In the genomic region with DNA sequence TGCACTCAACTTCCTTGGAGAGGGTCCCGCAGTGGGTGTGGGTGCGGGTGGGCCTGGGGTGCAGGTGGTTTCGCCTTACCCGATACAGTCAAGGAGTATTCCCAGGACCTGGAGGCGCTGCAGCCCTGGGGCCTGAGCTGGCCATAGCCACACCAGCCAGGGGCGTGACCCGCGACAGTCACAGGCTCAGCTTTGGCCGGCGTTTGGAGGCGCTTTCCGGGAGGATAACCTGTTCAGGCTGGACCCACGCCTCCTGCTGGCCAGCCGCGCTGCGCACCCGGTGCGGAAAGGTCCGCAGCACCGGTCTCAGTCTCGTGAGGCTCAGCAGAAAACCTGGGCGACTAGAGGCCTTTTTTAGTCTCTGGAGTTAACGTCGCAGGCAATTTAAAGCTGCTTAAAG, we compare ENCODE assay signal across 9 mouse cellular contexts. TPM values are rescaled to one million over a fixed set of nuclear protein-coding genes. Genes with fewer than 3 reads are reported as not detected.
DNase-seq lines count a peak whose midpoint lies in the region; ATAC-seq lines count a peak whose summit lies in the region.
"Had no signal": no experiment of that assay in that cellular context is flagged by ENCODE, and none has a peak within 500 bp of the region (broad histone marks: within the 10 kb centered on the region; RNA-seq: fewer than 3 reads in every experiment).

No protein-coding gene starts in this region.

- no peak overlapping the region for H3K27ac ChIP-seq in embryonic facial prominence, embryonic 15.5 days (replicated peaks)
- H3K27ac ChIP-seq in heart, embryonic 14.5 days (replicated peaks in 1 of 2; ENCODE audit: control insufficient read depth in 1 of 2, insufficient read depth in 1 of 2, low read depth in 2 of 2, low read length in 2 of 2): no peak overlapping the region
- no peak overlapping the region for H3K27ac ChIP-seq in kidney, embryonic 16.5 days (ENCODE audit: low read length)
- H3K27ac ChIP-seq in stomach, embryonic 14.5 days (ENCODE audit: low read length): no peak overlapping the region

- peaks cover 31% of the 10 kb centered on the region for H3K27me3 ChIP-seq in megakaryocyte, embryonic 14.5 days (replicated peaks)
- peaks cover 15% of the 10 kb centered on the region for H3K27me3 ChIP-seq in embryonic facial prominence, embryonic 15.5 days
- peaks cover 6% of the 10 kb centered on the region for H3K27me3 ChIP-seq in heart, embryonic 14.5 days (ENCODE audit: control insufficient read depth, insufficient read depth, low read length)
- no peaks in the 10 kb centered on the region; the same call in 1 of the 2 replicates for H3K27me3 ChIP-seq in kidney, embryonic 16.5 days (ENCODE audit: insufficient read depth, low read length)
- H3K27me3 ChIP-seq in stomach, embryonic 14.5 days (ENCODE audit: control insufficient read depth, insufficient read depth, low read length): no peaks in the 10 kb centered on the region

- no peak overlapping the region; the same call in 1 of the 2 replicates for H3K9ac ChIP-seq in embryonic facial prominence, embryonic 15.5 days
- no peak overlapping the region for H3K9ac ChIP-seq in heart, embryonic 14.5 days (ENCODE audit: low read length)
- peak overlapping the region; percentile 27; the same call in 1 of the 2 replicates for H3K9ac ChIP-seq in kidney, embryonic 16.5 days (replicated peaks; ENCODE audit: low read length)
- no peak overlapping the region for H3K9ac ChIP-seq in stomach, embryonic 14.5 days (replicated peaks; ENCODE audit: low read depth, low read length)

- peak overlapping the region; percentile 52 for H3K4me2 ChIP-seq in embryonic facial prominence, embryonic 15.5 days (replicated peaks)
- H3K4me2 ChIP-seq in heart, embryonic 14.5 days (ENCODE audit: low read length): peak overlapping the region; percentile 69
- H3K4me2 ChIP-seq in kidney, embryonic 16.5 days (replicated peaks; ENCODE audit: low read depth, low read length): peak overlapping the region; percentile 57
- H3K4me2 ChIP-seq in stomach, embryonic 14.5 days (replicated peaks; ENCODE audit: low read depth, low read length): peak overlapping the region; percentile 46

- H3K36me3 ChIP-seq in megakaryocyte, embryonic 14.5 days (replicated peaks; ENCODE audit: low read length): no peaks in the 10 kb centered on the region
- no peaks in the 10 kb centered on the region for H3K36me3 ChIP-seq in embryonic facial prominence, embryonic 15.5 days
- no peaks in the 10 kb centered on the region for H3K36me3 ChIP-seq in heart, embryonic 14.5 days (ENCODE audit: control insufficient read depth, insufficient read depth, low read length)
- no peaks in the 10 kb centered on the region for H3K36me3 ChIP-seq in kidney, embryonic 16.5 days (ENCODE audit: insufficient read depth, low read length)
- no peaks in the 10 kb centered on the region for H3K36me3 ChIP-seq in stomach, embryonic 14.5 days (ENCODE audit: control insufficient read depth, insufficient read depth, low read length)

- no peak for ATAC-seq in megakaryocyte, adult 5-6 weeks (ENCODE audit: poor library complexity, severe bottlenecking)
- ATAC-seq in embryonic facial prominence, embryonic 15.5 days (ENCODE audit: insufficient number of reproducible peaks, low FRiP score, low TSS enrichment, low read depth): no peak; the same call in 1 of the 2 replicates
- ATAC-seq in heart, embryonic 14.5 days (ENCODE audit: insufficient number of reproducible peaks, insufficient read depth, low FRiP score, low read depth): no peak
- peak; percentile 82 for ATAC-seq in kidney, embryonic 16.5 days (ENCODE audit: low FRiP score, low TSS enrichment)
- peak; percentile 80; the same call in 1 of the 2 replicates for ATAC-seq in stomach, embryonic 14.5 days (ENCODE audit: insufficient number of reproducible peaks, insufficient read depth, low FRiP score, low read depth)

- WGBS in embryonic facial prominence, embryonic 15.5 days: 1% methylated on average over 24 of the region's 24 CpGs
- WGBS in heart, embryonic 14.5 days: 2% methylated on average over 24 of the region's 24 CpGs
- 3% methylated on average over 24 of the region's 24 CpGs for WGBS in kidney, embryonic 16.5 days
- 3% methylated on average over 24 of the region's 24 CpGs for WGBS in stomach, embryonic 14.5 days

- H3K4me1 ChIP-seq in megakaryocyte, embryonic 14.5 days: peaks cover 6% of the 10 kb centered on the region
- H3K4me1 ChIP-seq in embryonic facial prominence, embryonic 15.5 days: peaks cover 7% of the 10 kb centered on the region
- H3K4me1 ChIP-seq in heart, embryonic 14.5 days (ENCODE audit: control insufficient read depth in 2 of 2, insufficient read depth in 2 of 2, low read length in 2 of 2): no peaks in the 10 kb centered on the region; a peak in 1 of 4 replicates
- peaks cover 6% of the 10 kb centered on the region for H3K4me1 ChIP-seq in kidney, embryonic 16.5 days (ENCODE audit: insufficient read depth, low read length)
- peaks cover 3% of the 10 kb centered on the region; the same call in 1 of the 2 replicates for H3K4me1 ChIP-seq in stomach, embryonic 14.5 days (ENCODE audit: control insufficient read depth, insufficient read depth, low read length)

- H3K4me3 ChIP-seq in megakaryocyte, embryonic 14.5 days (replicated peaks): peak overlapping the region; percentile 84
- H3K4me3 ChIP-seq in embryonic facial prominence, embryonic 15.5 days (replicated peaks): peak overlapping the region; percentile 25
- peak overlapping the region; percentile 1 to 32; a peak in 3 of 4 replicates for H3K4me3 ChIP-seq in heart, embryonic 14.5 days (ENCODE audit: control insufficient read depth in 1 of 2, insufficient read depth in 1 of 2, low read depth in 1 of 2, low read length in 2 of 2)
- peak overlapping the region; percentile 29 for H3K4me3 ChIP-seq in kidney, embryonic 16.5 days (ENCODE audit: low read length)
- peak overlapping the region; percentile 12; the same call in 1 of the 2 replicates for H3K4me3 ChIP-seq in stomach, embryonic 14.5 days (ENCODE audit: low read depth, low read length)

- no peaks in the 10 kb centered on the region for H3K9me3 ChIP-seq in megakaryocyte, embryonic 14.5 days
- no peaks in the 10 kb centered on the region for H3K9me3 ChIP-seq in embryonic facial prominence, embryonic 15.5 days (replicated peaks)
- H3K9me3 ChIP-seq in heart, embryonic 14.5 days (ENCODE audit: control insufficient read depth, low read length): no peaks in the 10 kb centered on the region
- H3K9me3 ChIP-seq in kidney, embryonic 16.5 days (ENCODE audit: low read length): no peaks in the 10 kb centered on the region
- H3K9me3 ChIP-seq in stomach, embryonic 14.5 days (ENCODE audit: control insufficient read depth, low read depth, low read length): no peaks in the 10 kb centered on the region

- DNase-seq in lung, postnatal 14 days: peak; percentile 69
- no peak for DNase-seq in frontal cortex, adult 2 months (ENCODE audit: extremely low spot score in 1 of 2, low spot score in 1 of 2)

RNA-seq across cellular contexts. Expression of gene Fgg, which starts 12.2 kb away (rescaled TPM):
- not detected in 2 replicates for polyA plus RNA-seq in megakaryocyte, embryonic 14.5 days (2012; ENCODE audit: insufficient read depth, low replicate concordance)
- total RNA-seq in megakaryocyte, adult 5-6 weeks (2015): not detected in 2 replicates
- total RNA-seq in megakaryocyte, adult 5-6 weeks (2017): not detected in 2 replicates
- polyA plus RNA-seq in embryonic facial prominence, embryonic 15.5 days (2015; fragmentation: Nextera tagmentation; extraction: Ambion mirVana): not detected in 2 replicates
- 0.12 TPM in 1 of 2 replicates, not detected in the other for polyA plus RNA-seq in heart, embryonic 14.5 days (2014; fragmentation: Nextera tagmentation; extraction: Ambion mirVana)
- polyA plus RNA-seq in kidney, embryonic 16.5 days (2015; fragmentation: Nextera tagmentation; extraction: Ambion mirVana): 2.0 and 2.6 TPM in 2 replicates
- 0.95 TPM in 1 of 2 replicates, not detected in the other for polyA plus RNA-seq in stomach, embryonic 14.5 days (2014; fragmentation: Nextera tagmentation; extraction: Ambion mirVana)
- polyA plus RNA-seq in frontal cortex, adult 2 months (2012; rRNA removed): 0.44 TPM in 1 of 2 replicates, not detected in the other

RNA-seq across cellular contexts. Expression of gene Fga, which starts 30.5 kb away (rescaled TPM):
- not detected in 2 replicates for polyA plus RNA-seq in megakaryocyte, embryonic 14.5 days (2012; ENCODE audit: insufficient read depth, low replicate concordance)
- total RNA-seq in megakaryocyte, adult 5-6 weeks (2015): not detected in 2 replicates
- total RNA-seq in megakaryocyte, adult 5-6 weeks (2017): not detected in 2 replicates
- 0.08 TPM in 1 of 2 replicates, not detected in the other for polyA plus RNA-seq in embryonic facial prominence, embryonic 15.5 days (2015; fragmentation: Nextera tagmentation; extraction: Ambion mirVana)
- not detected in 2 replicates for polyA plus RNA-seq in heart, embryonic 14.5 days (2014; fragmentation: Nextera tagmentation; extraction: Ambion mirVana)
- 3.2 and 4.3 TPM in 2 replicates for polyA plus RNA-seq in kidney, embryonic 16.5 days (2015; fragmentation: Nextera tagmentation; extraction: Ambion mirVana)
- 0.14 and 0.27 TPM in 2 replicates for polyA plus RNA-seq in stomach, embryonic 14.5 days (2014; fragmentation: Nextera tagmentation; extraction: Ambion mirVana)
- 0.06 and 0.21 TPM in 2 replicates for polyA plus RNA-seq in frontal cortex, adult 2 months (2012; rRNA removed)

RNA-seq across cellular contexts. Expression of gene Fgb, which starts 54.3 kb away (rescaled TPM):
- not detected in 2 replicates for polyA plus RNA-seq in megakaryocyte, embryonic 14.5 days (2012; ENCODE audit: insufficient read depth, low replicate concordance)
- not detected in 2 replicates for total RNA-seq in megakaryocyte, adult 5-6 weeks (2015)
- total RNA-seq in megakaryocyte, adult 5-6 weeks (2017): not detected in 2 replicates
- polyA plus RNA-seq in embryonic facial prominence, embryonic 15.5 days (2015; fragmentation: Nextera tagmentation; extraction: Ambion mirVana): 0.05 TPM in 1 of 2 replicates, not detected in the other
- polyA plus RNA-seq in heart, embryonic 14.5 days (2014; fragmentation: Nextera tagmentation; extraction: Ambion mirVana): 0.08 TPM in 2 replicates
- polyA plus RNA-seq in kidney, embryonic 16.5 days (2015; fragmentation: Nextera tagmentation; extraction: Ambion mirVana): 3.2 and 3.6 TPM in 2 replicates
- polyA plus RNA-seq in stomach, embryonic 14.5 days (2014; fragmentation: Nextera tagmentation; extraction: Ambion mirVana): 0.08 and 0.29 TPM in 2 replicates
- 0.08 TPM in 1 of 2 replicates, not detected in the other for polyA plus RNA-seq in frontal cortex, adult 2 months (2012; rRNA removed)
- polyA plus RNA-seq: spleen, adult 2 months had no signal

RNA-seq across cellular contexts. Expression of gene Plrg1, which starts 60.0 kb away (rescaled TPM):
- 1.1 and 2.5 TPM in 2 replicates for polyA plus RNA-seq in megakaryocyte, embryonic 14.5 days (2012; ENCODE audit: insufficient read depth, low replicate concordance)
- 34.9 and 44.2 TPM in 2 replicates for total RNA-seq in megakaryocyte, adult 5-6 weeks (2015)
- total RNA-seq in megakaryocyte, adult 5-6 weeks (2017): 48.3 and 59.0 TPM in 2 replicates
- 91.1 and 94.3 TPM in 2 replicates for polyA plus RNA-seq in embryonic facial prominence, embryonic 15.5 days (2015; fragmentation: Nextera tagmentation; extraction: Ambion mirVana)
- 59.9 and 60.2 TPM in 2 replicates for polyA plus RNA-seq in heart, embryonic 14.5 days (2014; fragmentation: Nextera tagmentation; extraction: Ambion mirVana)
- 103 and 108 TPM in 2 replicates for polyA plus RNA-seq in kidney, embryonic 16.5 days (2015; fragmentation: Nextera tagmentation; extraction: Ambion mirVana)
- polyA plus RNA-seq in stomach, embryonic 14.5 days (2014; fragmentation: Nextera tagmentation; extraction: Ambion mirVana): 98.0 and 103 TPM in 2 replicates
- polyA plus RNA-seq in frontal cortex, adult 2 months (2012; rRNA removed): 44.6 and 49.6 TPM in 2 replicates

Comparison
In these comparisons a context has a peak if more than half of its experiments do, and no peak if none do; other contexts are left out.
1. H3K4me3 ChIP-seq: peak in every context shown above with its lines; median percentile 84 in megakaryocyte, embryonic 14.5 days; 29 in kidney, embryonic 16.5 days; 25 in embryonic facial prominence, embryonic 15.5 days; 16 in heart, embryonic 14.5 days; 12 in stomach, embryonic 14.5 days.
2. ATAC-seq: peak in kidney, embryonic 16.5 days (single experiment) and stomach, embryonic 14.5 days (single experiment); none in megakaryocyte, adult 5-6 weeks (single experiment), embryonic facial prominence, embryonic 15.5 days (single experiment) and heart, embryonic 14.5 days (single experiment).
3. Peak in every context shown above with its lines, with median percentiles within 50 percentile points of each other: H3K4me2 ChIP-seq.